Mouse (Mus musculus) lung, embryonic 15.5 days (tissue): Measurements from ENCODE around the gene Dnase2a. TPM values are rescaled to one million over a fixed set of nuclear protein-coding genes. Genes with fewer than 3 reads are reported as not detected.

Source experiments
- ATAC-seq: fragments of 200-750 bp; cut with Nextera tagmentation; 2 replicates; pipeline ENCODE4 v1.8.0; 2017; ENCODE audit warnings: moderate number of reproducible peaks, borderline replicate concordance; ENCODE audit not compliant: low FRiP score, low TSS enrichment; ENCODE audit errors: extremely low read depth
- H3K27ac ChIP-seq: fragments of 300-500 bp; sonication (generic); 2 replicates; pipeline ENCODE4 v1.5.1; 2015; ENCODE audit warnings: moderate library complexity, mild to moderate bottlenecking, inconsistent platforms
- H3K27me3 ChIP-seq: fragments of 300-500 bp; sonication (generic); 2 replicates; pipeline ENCODE4 v1.6.1; 2015; ENCODE audit warnings: inconsistent platforms
- H3K36me3 ChIP-seq: fragments of 300-500 bp; sonication (generic); 2 replicates; pipeline ENCODE4 v1.6.1; 2015; ENCODE audit warnings: inconsistent platforms
- H3K4me1 ChIP-seq: fragments of 300-500 bp; sonication (generic); 2 replicates; pipeline ENCODE4 v1.6.1; 2015; ENCODE audit warnings: inconsistent platforms
- H3K4me2 ChIP-seq: fragments of 300-500 bp; sonication (generic); 2 replicates; pipeline ENCODE4 v1.6.1; 2015; ENCODE audit warnings: inconsistent platforms, mild to moderate bottlenecking, moderate library complexity
- H3K4me3 ChIP-seq: fragments of 300-500 bp; sonication (generic); 2 replicates; pipeline ENCODE4 v1.5.1; 2015; ENCODE audit warnings: mild to moderate bottlenecking, inconsistent platforms
- H3K9ac ChIP-seq: fragments of 300-500 bp; sonication (generic); 2 replicates; pipeline ENCODE4 v1.6.1; 2015; ENCODE audit warnings: inconsistent platforms
- H3K9me3 ChIP-seq: fragments of 300-500 bp; sonication (generic); 2 replicates; pipeline ENCODE4 v1.6.1; 2016; ENCODE audit warnings: inconsistent platforms
- WGBS: fragments of 180-500 bp; shearing (Covaris S2); methylation state at CpG from one replicate; pipeline ENCODE4 v1.1.7; 2015; 5-methylcytosine and 5-hydroxymethylcytosine counted together
- polyA plus RNA-seq: library from polyadenylated mRNA; unstranded; fragments of >200 nt; fragmentation: Nextera tagmentation; extraction: Ambion mirVana; gene quantifications from 2 replicates; pipeline ENCODE4 v1.2.1, GENCODE M21; 2015

Dnase2a gene
- polyA plus RNA-seq, 1 experiment from 2014 or later: 15.4 TPM

DNA sequence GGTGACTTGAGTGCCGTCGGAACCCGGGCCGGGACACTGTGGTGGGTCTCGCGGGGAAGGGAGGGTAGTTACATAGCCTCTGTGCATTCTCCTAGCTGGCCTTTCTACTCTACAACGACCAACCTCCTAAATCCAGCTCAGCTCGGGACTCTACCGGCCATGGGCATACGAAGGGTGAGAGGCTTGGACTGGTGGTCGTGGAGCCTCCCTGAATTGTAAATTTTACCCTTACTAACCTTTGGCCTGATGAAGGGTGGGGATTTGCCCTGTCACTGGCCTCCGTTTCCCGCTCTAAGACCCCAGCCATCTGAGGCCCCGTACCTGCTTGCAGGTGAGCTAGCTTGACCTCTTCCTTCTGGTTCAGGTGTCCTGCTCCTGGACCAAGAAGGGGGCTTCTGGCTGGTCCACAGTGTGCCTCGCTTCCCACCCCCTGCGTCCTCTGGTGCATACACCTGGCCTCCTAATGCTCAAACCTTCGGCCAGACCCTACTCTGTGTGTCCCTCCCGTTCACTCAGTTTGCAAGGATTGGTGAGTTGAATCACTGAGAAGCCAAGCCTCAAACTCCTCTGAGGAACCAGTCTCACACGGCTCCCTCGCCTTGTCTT, 905 bp downstream of the Dnase2a start:
- Histone ChIP-seq H3K4me2 (peak overlapping the region; percentile 86), H3K36me3 (no peaks in the 10 kb centered on the region), H3K27me3 (peaks cover 42% of the 10 kb centered on the region), H3K4me3 (peak overlapping the region; percentile 51), H3K4me1 (peaks cover 22% of the 10 kb centered on the region), H3K27ac (no peak overlapping the region), H3K9ac (peak overlapping the region; percentile 53), H3K9me3 (no peaks in the 10 kb centered on the region)
- WGBS: 45% methylated on average over 20 of the region's 20 CpGs
- no peak for ATAC-seq

DNA sequence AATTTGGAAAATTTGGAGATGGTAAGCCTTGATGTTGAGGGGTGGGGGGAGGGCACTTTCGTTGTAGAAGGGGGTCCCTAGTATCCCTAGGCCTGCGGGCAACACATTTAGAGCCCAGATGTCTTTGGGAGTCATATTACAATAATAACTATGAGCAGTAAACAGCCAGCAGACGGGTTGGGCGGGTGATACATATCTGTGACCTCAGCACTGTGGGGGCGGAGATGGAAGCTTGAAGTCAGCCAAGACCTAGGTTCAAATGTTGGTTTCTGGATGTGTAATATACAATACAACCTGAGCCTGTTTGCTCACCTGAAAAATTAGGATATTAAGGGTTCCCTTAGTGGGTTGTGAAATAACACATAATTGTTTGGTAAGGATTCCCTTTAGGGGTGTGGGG, 1.6 kb downstream of the Dnase2a start:
- H3K4me3 ChIP-seq: no peak overlapping the region
- WGBS: 61% methylated on average over 5 of the region's 5 CpGs
- H3K9ac ChIP-seq: no peak overlapping the region
- H3K27ac ChIP-seq: no peak overlapping the region
- peaks cover 42% of the 10 kb centered on the region for H3K27me3 ChIP-seq
- ATAC-seq: no peak
- H3K4me1 ChIP-seq: peaks cover 22% of the 10 kb centered on the region
- peak overlapping the region; percentile 86; the same call in 1 of the 2 replicates for H3K4me2 ChIP-seq
- H3K36me3 ChIP-seq: no peaks in the 10 kb centered on the region
- no peaks in the 10 kb centered on the region for H3K9me3 ChIP-seq

DNA sequence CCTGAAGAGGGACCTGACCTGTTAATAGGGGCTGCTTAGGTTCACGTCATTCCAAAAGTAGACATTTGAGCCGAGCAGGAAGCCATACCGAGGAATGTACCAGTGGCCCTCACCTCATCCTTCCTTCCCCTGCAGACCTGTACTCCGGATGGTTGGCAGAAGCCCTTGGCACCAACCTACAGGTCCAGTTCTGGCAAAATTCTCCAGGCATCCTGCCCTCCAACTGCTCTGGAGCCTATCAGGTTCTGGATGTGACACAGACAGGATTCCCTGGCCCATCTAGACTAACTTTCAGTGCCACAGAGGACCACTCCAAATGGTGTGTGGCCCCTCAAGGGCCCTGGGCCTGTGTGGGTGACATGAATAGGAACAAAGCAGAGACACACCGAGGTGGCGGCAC, 2.2 kb downstream of the Dnase2a start:
- Histone ChIP-seq H3K27me3 (peaks cover 47% of the 10 kb centered on the region), H3K9me3 (no peaks in the 10 kb centered on the region), H3K27ac (no peak overlapping the region), H3K4me3 (no peak overlapping the region), H3K4me1 (peaks cover 22% of the 10 kb centered on the region), H3K4me2 (no peak overlapping the region), H3K9ac (no peak overlapping the region), H3K36me3 (no peaks in the 10 kb centered on the region; the same call in 1 of the 2 replicates)
- 72% methylated on average over 6 of the region's 6 CpGs for WGBS
- ATAC-seq: no peak

GRCm38 (mm10) chr8:84911854-84912253, 3.5 kb downstream of the Dnase2a start:
- Histone ChIP-seq H3K4me2 (no peak overlapping the region), H3K4me1 (peaks cover 22% of the 10 kb centered on the region), H3K4me3 (no peak overlapping the region), H3K9ac (no peak overlapping the region), H3K27ac (no peak overlapping the region), H3K27me3 (peaks cover 52% of the 10 kb centered on the region), H3K9me3 (no peaks in the 10 kb centered on the region), H3K36me3 (no peaks in the 10 kb centered on the region; the same call in 1 of the 2 replicates)
- no peak for ATAC-seq
- WGBS: 80% methylated on average over 9 of the region's 9 CpGs

- H3K27ac ChIP-seq: no peak overlapping the region
- 17% methylated on average over 27 of the region's 27 CpGs for WGBS
- H3K4me3 ChIP-seq: peak overlapping the region; percentile 43
- ATAC-seq: no peak
- peaks cover 54% of the 10 kb centered on the region for H3K27me3 ChIP-seq
- H3K4me1 ChIP-seq: peaks cover 22% of the 10 kb centered on the region
- H3K9me3 ChIP-seq: no peaks in the 10 kb centered on the region
- H3K4me2 ChIP-seq: peak overlapping the region; percentile 75
- no peaks in the 10 kb centered on the region; the same call in 1 of the 2 replicates for H3K36me3 ChIP-seq
- 0 out of 2 replicates have a peak overlapping the region, but pooled peaks have one; percentile 36 for H3K9ac ChIP-seq
Observed at GRCm38 (mm10) chr8:84912391-84912790, 4.0 kb downstream of the Dnase2a start.

DNA sequence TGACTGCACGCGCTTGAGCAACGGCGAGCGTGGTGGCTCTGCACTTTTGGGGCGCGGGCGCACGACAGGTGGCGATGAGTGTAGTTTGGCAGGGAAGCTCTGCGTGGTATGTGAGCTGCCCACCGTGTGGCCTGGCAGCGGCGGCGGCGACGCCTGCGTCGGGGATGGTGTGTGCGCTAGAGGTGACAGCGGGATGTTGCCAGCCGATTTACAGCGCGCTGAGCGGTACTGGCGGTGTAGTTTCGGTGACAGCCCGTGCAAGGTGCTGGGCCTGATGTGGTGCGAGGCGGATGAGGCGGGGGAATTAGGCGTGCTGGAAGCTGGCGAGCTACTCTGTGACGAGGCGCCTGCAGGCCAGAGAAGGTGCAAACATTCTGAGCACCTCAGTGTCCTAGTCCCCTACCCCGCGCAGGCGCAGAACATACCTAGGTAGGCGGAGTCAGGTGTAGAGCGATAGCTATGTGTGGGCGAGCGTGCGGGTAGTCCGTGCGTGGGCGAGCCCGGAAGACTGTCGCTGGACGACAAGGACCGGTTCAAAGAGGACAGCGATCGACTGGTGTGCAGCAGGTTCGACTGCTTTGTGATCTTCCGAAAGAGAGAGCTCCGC, 4.6 kb downstream of the Dnase2a start:
- H3K27ac ChIP-seq: peak overlapping the region; percentile 29; the same call in 1 of the 2 replicates
- H3K27me3 ChIP-seq: peaks cover 60% of the 10 kb centered on the region
- H3K36me3 ChIP-seq: no peaks in the 10 kb centered on the region; the same call in 1 of the 2 replicates
- peaks cover 22% of the 10 kb centered on the region for H3K4me1 ChIP-seq
- peak overlapping the region; percentile 36 for H3K9ac ChIP-seq
- H3K4me3 ChIP-seq: peak overlapping the region; percentile 43
- no peaks in the 10 kb centered on the region for H3K9me3 ChIP-seq
- ATAC-seq: peak; percentile 43
- WGBS: 1% methylated on average over 55 of the region's 55 CpGs
- H3K4me2 ChIP-seq: peak overlapping the region; percentile 75

- Histone ChIP-seq H3K27me3 (peaks cover 65% of the 10 kb centered on the region), H3K27ac (peak overlapping the region; percentile 29; the same call in 1 of the 2 replicates), H3K4me3 (peak overlapping the region; percentile 43), H3K9ac (peak overlapping the region; percentile 36), H3K4me1 (peaks cover 22% of the 10 kb centered on the region), H3K9me3 (no peaks in the 10 kb centered on the region), H3K36me3 (no peaks in the 10 kb centered on the region; the same call in 1 of the 2 replicates), H3K4me2 (peak overlapping the region; percentile 75)
- 7% methylated on average over 9 of the region's 9 CpGs for WGBS
- ATAC-seq: no peak
Observed at GRCm38 (mm10) chr8:84913502-84913900, 5.1 kb downstream of the Dnase2a start.

- Histone ChIP-seq H3K9ac (no peak overlapping the region), H3K27ac (no peak overlapping the region), H3K4me1 (peaks cover 19% of the 10 kb centered on the region), H3K36me3 (no peaks in the 10 kb centered on the region; the same call in 1 of the 2 replicates), H3K4me3 (peak overlapping the region; percentile 43; the same call in 1 of the 2 replicates), H3K27me3 (peaks cover 68% of the 10 kb centered on the region), H3K4me2 (peak overlapping the region; percentile 75), H3K9me3 (no peaks in the 10 kb centered on the region)
- WGBS: 20% methylated on average over 4 of the region's 4 CpGs
- no peak for ATAC-seq
Observed at GRCm38 (mm10) chr8:84913960-84914359, 5.6 kb downstream of the Dnase2a start.

DNA sequence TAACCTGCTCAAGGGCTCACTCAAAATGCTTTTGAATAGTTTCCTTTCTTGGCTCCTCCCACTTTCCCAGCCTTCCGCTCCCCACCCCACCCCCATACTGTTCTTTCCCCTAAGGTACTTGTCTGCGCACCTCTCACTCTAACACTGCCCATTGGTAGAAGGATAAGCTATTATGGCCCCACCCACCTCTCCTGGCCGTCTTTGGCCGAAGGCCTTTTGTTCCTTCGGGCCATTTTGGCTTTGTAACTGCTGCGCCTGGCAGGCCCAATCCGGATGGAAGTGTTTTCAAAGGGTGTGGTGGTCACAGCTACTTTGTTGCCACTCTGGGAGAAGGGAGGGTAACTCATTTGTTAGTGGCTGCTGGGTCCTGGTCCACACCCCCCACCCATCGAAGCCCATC, 6.9 kb downstream of the Dnase2a start:
- WGBS: 83% methylated on average over 8 of the region's 8 CpGs
- H3K27me3 ChIP-seq: peaks cover 65% of the 10 kb centered on the region
- no peaks in the 10 kb centered on the region for H3K9me3 ChIP-seq
- H3K4me2 ChIP-seq: no peak overlapping the region
- no peak overlapping the region for H3K27ac ChIP-seq
- H3K9ac ChIP-seq: no peak overlapping the region
- no peak overlapping the region for H3K4me3 ChIP-seq
- ATAC-seq: no peak
- peaks cover 14% of the 10 kb centered on the region for H3K4me1 ChIP-seq
- no peaks in the 10 kb centered on the region; the same call in 1 of the 2 replicates for H3K36me3 ChIP-seq

- Histone ChIP-seq H3K9me3 (no peaks in the 10 kb centered on the region), H3K27me3 (peaks cover 45% of the 10 kb centered on the region), H3K4me3 (no peak overlapping the region), H3K36me3 (no peaks in the 10 kb centered on the region; the same call in 1 of the 2 replicates), H3K4me1 (peaks cover 8% of the 10 kb centered on the region), H3K27ac (no peak overlapping the region), H3K9ac (no peak overlapping the region), H3K4me2 (no peak overlapping the region)
- WGBS: 34% methylated on average over 20 of the region's 20 CpGs
- ATAC-seq: no peak
Observed at GRCm38 (mm10) chr8:84917781-84918180, 9.4 kb downstream of the Dnase2a start.

GRCm38 (mm10) chr8:84918646-84919045, 10.3 kb downstream of the Dnase2a start:
- no peak overlapping the region for H3K4me2 ChIP-seq
- H3K27me3 ChIP-seq: peaks cover 40% of the 10 kb centered on the region
- H3K27ac ChIP-seq: no peak overlapping the region
- no peak overlapping the region for H3K9ac ChIP-seq
- ATAC-seq: no peak
- no peaks in the 10 kb centered on the region for H3K4me1 ChIP-seq
- 83% methylated on average over 15 of the region's 15 CpGs for WGBS
- no peaks in the 10 kb centered on the region; the same call in 1 of the 2 replicates for H3K36me3 ChIP-seq
- no peak overlapping the region for H3K4me3 ChIP-seq
- no peaks in the 10 kb centered on the region for H3K9me3 ChIP-seq

DNA sequence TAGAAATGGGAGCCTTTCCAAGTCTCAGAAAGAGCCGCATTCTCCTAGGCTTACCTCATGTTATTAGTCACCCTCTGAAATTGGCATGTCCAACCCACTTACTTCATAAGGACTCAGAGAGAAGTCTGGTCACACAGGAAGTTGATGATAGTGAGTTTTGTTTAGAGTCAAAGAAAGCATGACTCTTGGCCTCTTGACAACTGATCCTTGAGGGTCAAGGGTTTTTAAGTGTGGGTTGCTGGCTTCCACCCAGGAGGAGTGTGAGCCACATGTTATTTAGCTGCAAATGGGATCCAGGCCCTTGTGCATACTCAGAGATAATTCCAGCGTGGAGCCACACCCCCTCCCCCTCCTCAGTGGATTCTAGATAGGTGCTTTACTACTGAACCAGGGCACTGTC, 13.2 kb downstream of the Dnase2a start:
- no peak overlapping the region for H3K27ac ChIP-seq
- H3K4me3 ChIP-seq: no peak overlapping the region
- 0 out of 2 replicates have a peak, but pooled peaks have one; percentile 39 for ATAC-seq
- H3K27me3 ChIP-seq: peaks cover 31% of the 10 kb centered on the region
- no peaks in the 10 kb centered on the region; the same call in 1 of the 2 replicates for H3K36me3 ChIP-seq
- no peak overlapping the region for H3K9ac ChIP-seq
- no peaks in the 10 kb centered on the region for H3K4me1 ChIP-seq
- no peaks in the 10 kb centered on the region for H3K9me3 ChIP-seq
- 55% methylated on average over 2 of the region's 2 CpGs for whole genome bisulfite sequencing
- H3K4me2 ChIP-seq: no peak overlapping the region
